Mouse (Mus musculus): ENCODE results near the gene Camp.

The Camp gene

GRCm38 (mm10) chr9:109849312-109849758 lies at the start of gene Camp:
Gene Camp, minus strand, starts transcription at chr9:109849617.
- no peak for DNase-seq

- no peak for DNase-seq
Observed at GRCm38 (mm10) chr9:109898027-109898426, 48.6 kb upstream of the Camp start.

- DNase-seq: no peak
Observed at GRCm38 (mm10) chr9:109896253-109897150, 47.1 kb upstream of the Camp start.

- DNase-seq: no peak
Observed at GRCm38 (mm10) chr9:109895593-109895992, 46.2 kb upstream of the Camp start.

GRCm38 (mm10) chr9:109894413-109895090 lies 45.1 kb upstream of the Camp start:
- DNase-seq: peak; percentile 89

- DNase-seq: peak; percentile 81
Observed at GRCm38 (mm10) chr9:109892651-109893250, 43.3 kb upstream of the Camp start.

- DNase-seq: no peak
Observed at GRCm38 (mm10) chr9:109891501-109891900, 42.1 kb upstream of the Camp start.

GRCm38 (mm10) chr9:109887321-109887720 lies 37.9 kb upstream of the Camp start:
- DNase-seq: no peak

- DNase-seq: no peak
Observed at GRCm38 (mm10) chr9:109886259-109886658, 36.8 kb upstream of the Camp start.

- DNase-seq: no peak
Observed at GRCm38 (mm10) chr9:109879305-109879704, 29.9 kb upstream of the Camp start.

GRCm38 (mm10) chr9:109877666-109878065 lies 28.2 kb upstream of the Camp start:
- no peak for DNase-seq

- DNase-seq: no peak
Observed at GRCm38 (mm10) chr9:109876756-109877155, 27.3 kb upstream of the Camp start.

- peak; percentile 59 for DNase-seq
Observed at GRCm38 (mm10) chr9:109875695-109876601, 26.5 kb upstream of the Camp start.

GRCm38 (mm10) chr9:109874797-109875691 lies 25.6 kb upstream of the Camp start, which contains the start of gene Cdc25a:
Gene Cdc25a, plus strand, starts transcription at chr9:109875579.
- DNase-seq: peak; percentile 100

- DNase-seq: no peak
Observed at GRCm38 (mm10) chr9:109870983-109871572, 21.7 kb upstream of the Camp start.

GRCm38 (mm10) chr9:109866218-109866617 lies 16.8 kb upstream of the Camp start:
- DNase-seq: no peak

GRCm38 (mm10) chr9:109863085-109863484 lies 13.7 kb upstream of the Camp start:
- DNase-seq: no peak

GRCm38 (mm10) chr9:109862397-109863044 lies 13.1 kb upstream of the Camp start:
- peak; percentile 86 for DNase-seq

- DNase-seq: no peak
Observed at GRCm38 (mm10) chr9:109855947-109856346, 6.5 kb upstream of the Camp start.

GRCm38 (mm10) chr9:109854341-109854740 lies 4.9 kb upstream of the Camp start:
- no peak for DNase-seq

Measured in embryo, embryonic 11 days (tissue).